Mouse (Mus musculus): Measurements from ENCODE around the gene Olfr1241.

Gene Olfr1241

GRCm38 (mm10) chr2:89487026-89487425 is at the start of gene Olfr1241:
Olfr1241 (minus strand) TSS chr2:89487126.
- no peak for DNase-seq

GRCm38 (mm10) chr2:89531387-89531786 is 44.5 kb upstream of the Olfr1241 start, which contains the start of gene Olfr1243:
Olfr1243 (minus strand) TSS chr2:89531487.
- no peak for DNase-seq

- no peak for DNase-seq
Measured at GRCm38 (mm10) chr2:89498235-89498634, 11.3 kb upstream of the Olfr1241 start, which contains the start of gene Olfr1242. Olfr1242 (minus strand) TSS chr2:89498335.

GRCm38 (mm10) chr2:89442900-89443299 is 44.0 kb downstream of the Olfr1241 start, which contains the start of gene Olfr1240:
Olfr1240 (minus strand) TSS chr2:89443000.
- DNase-seq = no peak

All from cerebellum, postnatal 10 days (tissue).